Mouse (Mus musculus) bone marrow, adult 2 months (tissue): ENCODE results near the gene Prkch.

Experiments
- CTCF ChIP-seq: fragments of 200-500 bp; IDR thresholded peaks from 2 replicates; pipeline ENCODE4 v1.5.1; 2011; ENCODE audit warnings: low read length, control low read depth; ENCODE audit not compliant: control insufficient read depth, insufficient read depth
- POLR2A ChIP-seq: fragments of 200-500 bp; IDR thresholded peaks from 2 replicates; pipeline ENCODE4 v1.6.1; 2011; ENCODE audit warnings: low read depth, mild to moderate bottlenecking, control low read depth, low read length, borderline replicate concordance; ENCODE audit not compliant: control insufficient read depth

- TF ChIP-seq CTCF (no peak), POLR2A (no peak)
Measured at GRCm38 (mm10) chr12:73814056-73814735, 229.6 kb downstream of the Prkch start.
